Mouse (Mus musculus) G1E (cell line): Measurements from ENCODE around the gene Pmf1.

Experiments
- CTCF ChIP-seq: IDR thresholded peaks from 2 replicates; pipeline ENCODE4 v1.5.1; 2012; ENCODE audit warnings: low read depth, low read length, inconsistent platforms, mixed read lengths
- GATA1 ChIP-seq: IDR thresholded peaks from 2 replicates; pipeline ENCODE4 v1.6.1; 2012; ENCODE audit warnings: borderline replicate concordance, low read length, inconsistent platforms, mixed read lengths

DNA sequence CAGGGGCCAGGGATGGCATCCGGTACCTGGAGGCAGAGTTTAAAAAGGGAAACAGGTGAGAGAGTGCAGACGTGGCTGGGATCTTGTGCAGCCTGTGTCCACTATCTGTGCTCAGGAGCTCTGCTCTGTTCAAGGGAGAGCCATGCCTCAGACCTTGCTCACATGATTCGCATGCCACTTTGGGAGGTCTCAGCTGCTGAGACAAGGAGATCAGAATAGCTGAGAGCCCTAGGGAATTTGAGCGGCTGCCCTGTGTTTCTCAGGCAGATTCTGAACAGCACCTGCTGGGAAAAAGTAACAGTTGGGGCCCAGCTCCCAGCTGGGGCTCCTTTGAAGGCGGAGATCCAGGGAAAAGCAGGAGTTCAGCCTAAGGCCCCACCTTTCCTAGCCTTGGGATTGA lies 50.5 kb downstream of the Pmf1 start:
- TF ChIP-seq CTCF = no peak
- TF ChIP-seq GATA1 = no peak
